Comparison of ENCODE assay signal across 40 mouse cellular contexts in genomic region chr7:52015628-52016027, GRCm38 (mm10). TPM values are rescaled to one million over a fixed set of nuclear protein-coding genes. Genes with fewer than 3 reads are reported as not detected.
"Had no signal": no experiment of that assay in that cellular context is flagged by ENCODE, and none has a peak within 500 bp of the region (broad histone marks: within the 10 kb centered on the region; RNA-seq: fewer than 3 reads in every experiment).

Gene 1700015G11Rik, minus strand, starts transcription at chr7:52015728.

- H3K4me3 ChIP-seq: embryonic facial prominence, embryonic 10.5 days; embryonic facial prominence, embryonic 12.5 days; embryonic facial prominence, embryonic 13.5 days; embryonic facial prominence, embryonic 15.5 days; erythroblast, embryonic 14.5 days; forebrain, embryonic 10.5 days; forebrain, embryonic 12.5 days; forebrain, embryonic 13.5 days; forebrain, embryonic 15.5 days; gastrocnemius, adult 2 months; heart, adult 2 months had no signal

- DNase-seq: cerebellum, adult 2 months; cerebellum, adult 8-10 months; cerebellum, adult 9-10 months; cerebellum, adult 9-11 months; cerebellum, postnatal 10 days; cerebellum, postnatal 14 days; cerebellum, postnatal 25 days; cerebellum, postnatal 36 days; embryo, embryonic 11 days; forebrain, postnatal 0 days; gastrocnemius, adult 2 months; gastrocnemius, postnatal 10 days; gastrocnemius, postnatal 14 days; gastrocnemius, postnatal 25 days; gastrocnemius, postnatal 36 days; heart, adult 11 months; heart, adult 18-20 months; heart, adult 2 months had no signal

- H3K27me3 ChIP-seq: embryonic facial prominence, embryonic 12.5 days; embryonic facial prominence, embryonic 13.5 days; embryonic facial prominence, embryonic 15.5 days; forebrain, embryonic 12.5 days; forebrain, embryonic 13.5 days; forebrain, embryonic 15.5 days had no signal

- H3K36me3 ChIP-seq: embryonic facial prominence, embryonic 10.5 days; embryonic facial prominence, embryonic 12.5 days; embryonic facial prominence, embryonic 13.5 days; embryonic facial prominence, embryonic 15.5 days; forebrain, embryonic 10.5 days; forebrain, embryonic 12.5 days; forebrain, embryonic 15.5 days had no signal

- H3K4me1 ChIP-seq: embryonic facial prominence, embryonic 10.5 days; embryonic facial prominence, embryonic 12.5 days; embryonic facial prominence, embryonic 13.5 days; embryonic facial prominence, embryonic 15.5 days; forebrain, embryonic 10.5 days; forebrain, embryonic 12.5 days; forebrain, embryonic 13.5 days; forebrain, embryonic 15.5 days had no signal

- H3K27ac ChIP-seq: embryonic facial prominence, embryonic 10.5 days; embryonic facial prominence, embryonic 12.5 days; embryonic facial prominence, embryonic 13.5 days; embryonic facial prominence, embryonic 15.5 days; forebrain, embryonic 10.5 days; forebrain, embryonic 12.5 days; forebrain, embryonic 13.5 days; forebrain, embryonic 15.5 days; gastrocnemius, adult 2 months; heart, adult 2 months had no signal

RNA-seq across cellular contexts. Expression of gene 1700015G11Rik, which starts in this region (rescaled TPM):
- total RNA-seq: common myeloid progenitor, adult 5-6 weeks; forebrain, postnatal 0 days; gastrocnemius, adult 18-20 months; gastrocnemius, adult 2 months; gastrocnemius, adult 8-10 months; gastrocnemius, postnatal 10 days; gastrocnemius, postnatal 14 days; gastrocnemius, postnatal 25 days; gastrocnemius, postnatal 36 days; gastrocnemius, postnatal 4 days; granulocyte monocyte progenitor cell, adult 5-6 weeks; heart, adult 18-20 months; heart, adult 2 months; heart, adult 8-10 months had no signal
- polyA plus RNA-seq: cerebellum, adult 2 months; cortical plate, adult 2 months; embryonic facial prominence, embryonic 10.5 days; embryonic facial prominence, embryonic 11.5 days; embryonic facial prominence, embryonic 12.5 days; embryonic facial prominence, embryonic 13.5 days; embryonic facial prominence, embryonic 14.5 days; embryonic facial prominence, embryonic 15.5 days; erythroblast, embryonic 14.5 days; forebrain, embryonic 10.5 days; forebrain, embryonic 11.5 days; forebrain, embryonic 12.5 days; forebrain, embryonic 13.5 days; forebrain, embryonic 14.5 days; forebrain, embryonic 15.5 days; forebrain, embryonic 16.5 days; forebrain, postnatal 0 days; frontal cortex, adult 2 months; heart, adult 2 months had no signal
